Mouse (Mus musculus): ENCODE results near the gene Sf1. TPM values are rescaled to one million over a fixed set of nuclear protein-coding genes. Genes with fewer than 3 reads are reported as not detected.

Gene Sf1
- polyA plus RNA-seq, 1 experiment from 2014 or later, result 86.9 TPM

DNA sequence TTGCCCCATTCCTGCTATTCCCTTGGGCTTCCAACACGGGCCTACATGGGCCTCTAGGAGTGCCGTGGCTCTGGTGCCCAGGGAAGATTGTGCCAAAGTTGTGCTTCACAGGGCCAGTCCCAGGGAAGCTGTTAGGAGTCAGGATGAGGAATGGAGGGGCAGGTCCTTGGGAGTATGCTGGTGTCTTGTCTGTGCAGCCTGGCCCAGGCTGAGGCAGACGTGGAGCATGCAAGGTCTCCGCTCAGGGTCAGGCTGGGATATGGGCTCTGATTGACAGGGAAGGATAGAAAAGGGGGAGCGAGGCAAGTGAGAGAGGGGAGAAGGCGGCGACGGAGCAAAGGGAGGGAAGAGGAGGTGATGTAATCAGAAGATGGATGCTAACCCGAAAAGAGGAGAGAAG is 38.7 kb upstream of the Sf1 start:
- Histone ChIP-seq H3K9ac (ENCODE audit: low read length) (no peak overlapping the region), H3K36me3 (ENCODE audit: control insufficient read depth, insufficient read depth, low read length) (peaks cover 16% of the 10 kb centered on the region), H3K4me1 (ENCODE audit: control insufficient read depth in 2 of 2, insufficient read depth in 2 of 2, low read length in 2 of 2) (peaks cover 10 to 14% of the 10 kb centered on the region in 2 experiments), H3K27ac (replicated peaks in 1 of 2; ENCODE audit: control insufficient read depth in 1 of 2, insufficient read depth in 1 of 2, low read depth in 2 of 2, low read length in 2 of 2) (no peak overlapping the region), H3K27me3 (ENCODE audit: control insufficient read depth, insufficient read depth, low read length) (no peaks in the 10 kb centered on the region), H3K9me3 (ENCODE audit: control insufficient read depth, low read length) (no peaks in the 10 kb centered on the region), H3K4me3 (ENCODE audit: control insufficient read depth in 1 of 2, insufficient read depth in 1 of 2, low read depth in 1 of 2, low read length in 2 of 2) (no peak overlapping the region), H3K4me2 (ENCODE audit: low read length) (no peak overlapping the region)
- no peak for ATAC-seq (ENCODE audit: insufficient number of reproducible peaks, insufficient read depth, low FRiP score, low read depth)
- 78% methylated on average over 9 of the region's 9 CpGs for WGBS

GRCm38 (mm10) chr19:6331178-6331577 is 32.3 kb upstream of the Sf1 start:
- Histone ChIP-seq H3K4me1 (ENCODE audit: control insufficient read depth in 2 of 2, insufficient read depth in 2 of 2, low read length in 2 of 2) (peaks cover 11 to 14% of the 10 kb centered on the region in 2 experiments), H3K9me3 (ENCODE audit: control insufficient read depth, low read length) (no peaks in the 10 kb centered on the region), H3K36me3 (ENCODE audit: control insufficient read depth, insufficient read depth, low read length) (no peaks in the 10 kb centered on the region), H3K27me3 (ENCODE audit: control insufficient read depth, insufficient read depth, low read length) (no peaks in the 10 kb centered on the region), H3K9ac (ENCODE audit: low read length) (peak overlapping the region; percentile 67), H3K27ac (replicated peaks in 1 of 2; ENCODE audit: control insufficient read depth in 1 of 2, insufficient read depth in 1 of 2, low read depth in 2 of 2, low read length in 2 of 2) (no peak overlapping the region), H3K4me2 (ENCODE audit: low read length) (peak overlapping the region; percentile 56), H3K4me3 (ENCODE audit: control insufficient read depth in 1 of 2, insufficient read depth in 1 of 2, low read depth in 1 of 2, low read length in 2 of 2) (peak overlapping the region in 1 of 2 experiments; percentile 22; a peak in 1 of 4 replicates)
- 46% methylated on average over 5 of the region's 5 CpGs for WGBS
- no peak for ATAC-seq (ENCODE audit: insufficient number of reproducible peaks, insufficient read depth, low FRiP score, low read depth)

DNA sequence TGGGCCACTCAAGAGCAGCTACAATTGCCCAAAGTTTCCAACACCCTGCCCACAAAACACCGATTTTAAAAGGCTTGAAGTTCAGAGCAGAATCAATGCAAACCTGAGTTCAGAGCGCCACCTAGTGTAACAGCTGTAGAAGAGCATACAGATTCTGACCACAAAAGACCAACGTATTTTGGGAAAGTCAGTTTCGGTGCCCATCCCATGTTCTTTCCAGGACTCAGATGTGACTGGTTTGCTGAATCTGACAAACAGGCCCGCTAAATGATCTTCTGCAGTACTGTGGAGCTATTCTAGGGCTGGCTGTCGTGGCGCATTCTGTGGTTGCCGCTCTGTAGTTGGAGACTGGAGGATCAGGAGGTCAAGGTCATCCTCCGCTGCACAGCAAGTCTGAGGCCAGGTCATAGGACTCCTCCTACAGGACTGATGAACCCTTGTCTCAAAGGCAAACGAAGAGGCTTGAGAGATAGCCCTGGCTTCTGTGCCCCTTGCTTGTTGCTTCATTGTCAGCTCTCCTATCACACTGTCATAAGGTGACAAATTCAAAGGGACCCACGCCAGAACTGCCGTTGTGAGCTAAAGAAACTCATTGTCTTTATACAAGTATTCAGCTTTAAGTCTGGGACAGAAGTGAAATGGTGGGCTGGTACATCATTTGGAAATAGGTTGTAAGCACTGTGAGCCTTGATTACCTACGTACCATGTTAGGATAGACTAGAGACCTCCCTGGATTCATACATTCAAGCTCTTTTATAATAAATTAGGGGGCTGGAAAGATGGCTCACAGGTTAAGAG is 31.6 kb upstream of the Sf1 start:
- Histone ChIP-seq H3K9ac (ENCODE audit: low read length) (peak overlapping the region; percentile 67), H3K4me2 (ENCODE audit: low read length) (peak overlapping the region; percentile 56), H3K36me3 (ENCODE audit: control insufficient read depth, insufficient read depth, low read length) (peaks cover 3% of the 10 kb centered on the region), H3K27ac (replicated peaks in 1 of 2; ENCODE audit: control insufficient read depth in 1 of 2, insufficient read depth in 1 of 2, low read depth in 2 of 2, low read length in 2 of 2) (no peak overlapping the region), H3K9me3 (ENCODE audit: control insufficient read depth, low read length) (no peaks in the 10 kb centered on the region), H3K27me3 (ENCODE audit: control insufficient read depth, insufficient read depth, low read length) (no peaks in the 10 kb centered on the region), H3K4me1 (ENCODE audit: control insufficient read depth in 2 of 2, insufficient read depth in 2 of 2, low read length in 2 of 2) (peaks cover 18 to 21% of the 10 kb centered on the region in 2 experiments), H3K4me3 (ENCODE audit: control insufficient read depth in 1 of 2, insufficient read depth in 1 of 2, low read depth in 1 of 2, low read length in 2 of 2) (peak overlapping the region in 1 of 2 experiments; percentile 22; a peak in 2 of 4 replicates)
- 20% methylated on average over 13 of the region's 13 CpGs for WGBS
- no peak for ATAC-seq (ENCODE audit: insufficient number of reproducible peaks, insufficient read depth, low FRiP score, low read depth)

GRCm38 (mm10) chr19:6333761-6334595 is 29.5 kb upstream of the Sf1 start:
- H3K4me2 ChIP-seq (ENCODE audit: low read length), result peak overlapping the region; percentile 94
- no peaks in the 10 kb centered on the region for H3K9me3 ChIP-seq (ENCODE audit: control insufficient read depth, low read length)
- H3K27ac ChIP-seq (replicated peaks in 1 of 2; ENCODE audit: control insufficient read depth in 1 of 2, insufficient read depth in 1 of 2, low read depth in 2 of 2, low read length in 2 of 2), result peak overlapping the region; percentile 79 to 92
- 0 out of 2 replicates have a peak, but pooled peaks have one; percentile 1 for ATAC-seq (ENCODE audit: insufficient number of reproducible peaks, insufficient read depth, low FRiP score, low read depth)
- peaks cover 24% of the 10 kb centered on the region for H3K36me3 ChIP-seq (ENCODE audit: control insufficient read depth, insufficient read depth, low read length)
- H3K4me1 ChIP-seq (ENCODE audit: control insufficient read depth in 2 of 2, insufficient read depth in 2 of 2, low read length in 2 of 2), result peaks cover 18 to 21% of the 10 kb centered on the region in 2 experiments
- H3K27me3 ChIP-seq (ENCODE audit: control insufficient read depth, insufficient read depth, low read length), result no peaks in the 10 kb centered on the region
- WGBS, result 69% methylated on average over 9 of the region's 9 CpGs
- peak overlapping the region; percentile 59; the same call in 1 of the 2 replicates for H3K9ac ChIP-seq (ENCODE audit: low read length)
- H3K4me3 ChIP-seq (ENCODE audit: control insufficient read depth in 1 of 2, insufficient read depth in 1 of 2, low read depth in 1 of 2, low read length in 2 of 2), result peak overlapping the region; percentile 25 to 93

DNA sequence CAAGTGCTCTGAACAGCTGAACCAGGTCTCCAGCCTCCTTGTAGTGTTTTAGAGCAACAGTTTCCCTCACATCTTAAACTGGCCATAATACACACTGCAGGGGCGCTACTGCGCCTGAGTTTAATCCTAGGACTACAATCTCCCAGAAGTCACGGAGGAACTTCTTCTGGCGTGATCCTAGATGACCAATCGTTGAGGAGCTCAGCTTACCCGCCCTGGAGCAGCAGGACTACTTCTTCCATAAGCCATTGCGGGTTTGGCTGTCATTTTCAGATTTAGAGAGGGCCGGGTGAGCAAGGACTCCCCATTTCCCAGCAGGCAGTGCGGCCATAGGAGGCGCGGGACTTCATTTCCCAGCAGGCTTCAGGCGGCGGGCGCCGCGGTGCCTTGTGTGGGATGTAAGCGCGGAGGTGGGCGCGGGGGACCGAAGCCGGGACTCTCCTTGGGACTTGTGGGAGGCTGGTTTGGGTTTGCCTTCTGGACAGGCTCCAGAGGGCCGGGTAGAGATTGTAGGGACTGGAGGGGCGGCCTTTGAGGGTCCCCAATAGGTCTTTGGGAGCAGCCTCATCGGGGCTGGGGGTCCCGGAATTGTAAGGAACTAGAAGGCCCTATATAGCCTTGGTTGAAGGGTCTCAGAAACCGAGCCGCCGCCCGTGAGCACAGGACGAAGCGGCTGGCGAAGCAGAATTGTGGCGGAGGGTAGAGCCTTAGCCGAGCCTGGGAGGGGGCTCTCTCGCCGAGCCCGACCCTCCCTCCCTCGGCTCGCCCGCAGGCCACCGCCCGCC is 28.6 kb upstream of the Sf1 start, which contains the start of gene Men1:
Gene Men1 (plus strand): TSS at position 307 of the 785 bp plus-strand sequence.
- Histone ChIP-seq H3K4me1 (ENCODE audit: control insufficient read depth in 2 of 2, insufficient read depth in 2 of 2, low read length in 2 of 2) (peaks cover 18 to 23% of the 10 kb centered on the region in 2 experiments), H3K27ac (replicated peaks in 1 of 2; ENCODE audit: control insufficient read depth in 1 of 2, insufficient read depth in 1 of 2, low read depth in 2 of 2, low read length in 2 of 2) (peak within 1 kb of the TSS; percentile 79 to 92), H3K9ac (ENCODE audit: low read length) (peak within 1 kb of the TSS; percentile 92), H3K36me3 (ENCODE audit: control insufficient read depth, insufficient read depth, low read length) (peaks cover 33% of the 10 kb centered on the region), H3K4me3 (ENCODE audit: control insufficient read depth in 1 of 2, insufficient read depth in 1 of 2, low read depth in 1 of 2, low read length in 2 of 2) (peak within 1 kb of the TSS; percentile 67 to 93), H3K9me3 (ENCODE audit: control insufficient read depth, low read length) (no peaks in the 10 kb centered on the region), H3K27me3 (ENCODE audit: control insufficient read depth, insufficient read depth, low read length) (no peaks in the 10 kb centered on the region), H3K4me2 (ENCODE audit: low read length) (peak within 1 kb of the TSS; percentile 94)
- ATAC-seq (ENCODE audit: insufficient number of reproducible peaks, insufficient read depth, low FRiP score, low read depth), result peak; percentile 90
- under 1% methylated on average over 41 of the region's 43 CpGs for WGBS

GRCm38 (mm10) chr19:6335458-6335827 is 28.0 kb upstream of the Sf1 start:
- Histone ChIP-seq H3K4me2 (ENCODE audit: low read length) (peak overlapping the region; percentile 94), H3K9me3 (ENCODE audit: control insufficient read depth, low read length) (no peaks in the 10 kb centered on the region), H3K9ac (ENCODE audit: low read length) (peak overlapping the region; percentile 92), H3K27me3 (ENCODE audit: control insufficient read depth, insufficient read depth, low read length) (no peaks in the 10 kb centered on the region), H3K4me3 (ENCODE audit: control insufficient read depth in 1 of 2, insufficient read depth in 1 of 2, low read depth in 1 of 2, low read length in 2 of 2) (peak overlapping the region; percentile 67 to 93), H3K27ac (replicated peaks in 1 of 2; ENCODE audit: control insufficient read depth in 1 of 2, insufficient read depth in 1 of 2, low read depth in 2 of 2, low read length in 2 of 2) (peak overlapping the region in 1 of 2 experiments; percentile 72; a peak in 2 of 4 replicates), H3K4me1 (ENCODE audit: control insufficient read depth in 2 of 2, insufficient read depth in 2 of 2, low read length in 2 of 2) (peaks cover 23 to 24% of the 10 kb centered on the region in 2 experiments), H3K36me3 (ENCODE audit: control insufficient read depth, insufficient read depth, low read length) (peaks cover 38% of the 10 kb centered on the region)
- ATAC-seq (ENCODE audit: insufficient number of reproducible peaks, insufficient read depth, low FRiP score, low read depth), result no peak
- WGBS, result 1% methylated on average over 25 of the region's 25 CpGs

DNA sequence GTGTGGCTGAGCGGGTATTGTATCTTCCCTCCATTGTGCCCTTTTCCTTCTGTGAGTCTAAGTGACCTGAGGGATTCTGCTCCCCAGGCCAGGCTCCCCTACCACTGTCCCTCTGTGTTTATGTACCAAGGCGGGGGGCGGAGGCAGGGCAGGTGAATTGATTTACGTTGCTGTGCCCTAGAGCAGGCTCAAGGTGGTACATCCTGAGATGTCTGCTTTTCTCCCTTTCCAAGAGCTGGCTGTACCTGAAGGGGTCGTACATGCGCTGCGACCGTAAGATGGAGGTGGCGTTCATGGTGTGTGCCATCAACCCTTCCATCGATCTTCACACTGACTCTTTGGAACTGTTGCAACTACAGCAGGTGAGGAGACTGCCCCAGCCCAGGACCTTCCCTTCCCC is 26.6 kb upstream of the Sf1 start:
- Histone ChIP-seq H3K36me3 (ENCODE audit: control insufficient read depth, insufficient read depth, low read length) (peaks cover 38% of the 10 kb centered on the region), H3K4me1 (ENCODE audit: control insufficient read depth in 2 of 2, insufficient read depth in 2 of 2, low read length in 2 of 2) (peaks cover 25% of the 10 kb centered on the region in 2 experiments), H3K4me3 (ENCODE audit: control insufficient read depth in 1 of 2, insufficient read depth in 1 of 2, low read depth in 1 of 2, low read length in 2 of 2) (peak overlapping the region in 1 of 2 experiments; percentile 93; a peak in 1 of 4 replicates), H3K27me3 (ENCODE audit: control insufficient read depth, insufficient read depth, low read length) (no peaks in the 10 kb centered on the region), H3K9ac (ENCODE audit: low read length) (peak overlapping the region; percentile 92), H3K9me3 (ENCODE audit: control insufficient read depth, low read length) (no peaks in the 10 kb centered on the region), H3K4me2 (ENCODE audit: low read length) (peak overlapping the region; percentile 94), H3K27ac (replicated peaks in 1 of 2; ENCODE audit: control insufficient read depth in 1 of 2, insufficient read depth in 1 of 2, low read depth in 2 of 2, low read length in 2 of 2) (no peak overlapping the region)
- ATAC-seq (ENCODE audit: insufficient number of reproducible peaks, insufficient read depth, low FRiP score, low read depth), result no peak
- WGBS, result 92% methylated on average over 10 of the region's 10 CpGs

Data from heart, embryonic 14.5 days (tissue).